Comparison of ENCODE assay signal across 8 mouse cellular contexts in genomic region chr4:48472052-48472791, GRCm38 (mm10). TPM values are rescaled to one million over a fixed set of nuclear protein-coding genes. Genes with fewer than 3 reads are reported as not detected.
DNase-seq lines count a peak whose midpoint lies in the region; ATAC-seq and TF ChIP-seq lines count a peak whose summit lies in the region.

No protein-coding gene starts in this region.

- H3K27ac ChIP-seq in kidney, embryonic 16.5 days (ENCODE audit: low read length) = peak overlapping the region; percentile 90
- H3K27ac ChIP-seq in midbrain, postnatal 0 days (ENCODE audit: low read depth, low read length) = no peak overlapping the region

- peak overlapping the region; percentile 96 for H3K9ac ChIP-seq in kidney, embryonic 16.5 days (replicated peaks; ENCODE audit: low read length)
- peak overlapping the region; percentile 81 for H3K9ac ChIP-seq in midbrain, postnatal 0 days (replicated peaks; ENCODE audit: low read length, poor library complexity, severe bottlenecking)

- H3K4me1 ChIP-seq in kidney, embryonic 16.5 days (ENCODE audit: insufficient read depth, low read length) = peaks cover 13% of the 10 kb centered on the region
- peaks cover 11% of the 10 kb centered on the region for H3K4me1 ChIP-seq in midbrain, postnatal 0 days (ENCODE audit: insufficient read depth, low read length)

- peaks cover 41% of the 10 kb centered on the region for H3K79me3 ChIP-seq in C2C12 (ENCODE audit: low read depth)

- H3ac ChIP-seq in C2C12 (ENCODE audit: control insufficient read depth, insufficient read length, low read depth) = peak overlapping the region; percentile 97

- no peak for TF ChIP-seq CTCF in C2C12 (IDR thresholded peaks at IDR 0.05; ENCODE audit: control insufficient read depth, insufficient read depth, insufficient read length)
- TF ChIP-seq CTCF in midbrain, postnatal 0 days (IDR thresholded peaks at IDR 0.05) = no peak

- H3K27me3 ChIP-seq in C2C12 (ENCODE audit: control insufficient read depth, insufficient read depth, insufficient read length) = no peaks in the 10 kb centered on the region
- no peaks in the 10 kb centered on the region for H3K27me3 ChIP-seq in kidney, embryonic 16.5 days (ENCODE audit: insufficient read depth, low read length)
- no peaks in the 10 kb centered on the region for H3K27me3 ChIP-seq in midbrain, postnatal 0 days (ENCODE audit: insufficient read depth, low read length)

- H3K4me3 ChIP-seq in C2C12 (ENCODE audit: insufficient read depth, poor library complexity, severe bottlenecking) = peak overlapping the region; percentile 91
- peak overlapping the region; percentile 98 for H3K4me3 ChIP-seq in kidney, embryonic 16.5 days (ENCODE audit: low read length)
- H3K4me3 ChIP-seq in midbrain, postnatal 0 days (ENCODE audit: low read depth, low read length) = peak overlapping the region; percentile 93

- H3K4me2 ChIP-seq in kidney, embryonic 16.5 days (replicated peaks; ENCODE audit: low read depth, low read length) = peak overlapping the region; percentile 77
- peak overlapping the region; percentile 82 for H3K4me2 ChIP-seq in midbrain, postnatal 0 days (ENCODE audit: low read depth, low read length, poor library complexity, severe bottlenecking)

- no peak for DNase-seq in cerebellum, adult 11 months
- no peak for DNase-seq in midbrain, postnatal 0 days (ENCODE audit: low spot score)
- DNase-seq in left cerebral cortex, postnatal 25 days (ENCODE audit: low spot score in 2 of 2) = no peak
- no peak for DNase-seq in layer of hippocampus, adult 11-12 months (ENCODE audit: low spot score)

- peaks cover 32% of the 10 kb centered on the region for H3K36me3 ChIP-seq in C2C12 (ENCODE audit: control insufficient read depth, insufficient read depth)
- H3K36me3 ChIP-seq in kidney, embryonic 16.5 days (ENCODE audit: insufficient read depth, low read length) = peaks cover 10% of the 10 kb centered on the region
- peaks cover 6% of the 10 kb centered on the region; the same call in 1 of the 2 replicates for H3K36me3 ChIP-seq in midbrain, postnatal 0 days (ENCODE audit: insufficient read depth, low read length)

- 0 out of 2 replicates have a peak, but pooled peaks have one; percentile 16 for ATAC-seq in cerebellum, adult (ENCODE audit: insufficient number of reproducible peaks, low FRiP score, low TSS enrichment)
- peak; percentile 44 for ATAC-seq in erythroid progenitor cell, adult 5-6 weeks (replicated peaks; ENCODE audit: low FRiP score, poor library complexity, severe bottlenecking)
- ATAC-seq in kidney, embryonic 16.5 days (ENCODE audit: low FRiP score, low TSS enrichment) = no peak
- no peak for ATAC-seq in midbrain, postnatal 0 days (ENCODE audit: low FRiP score)

- H3K79me2 ChIP-seq in C2C12 (ENCODE audit: control insufficient read depth, insufficient read depth) = peaks cover 60% of the 10 kb centered on the region

- intact Hi-C loops in left cerebral cortex, postnatal 25 days (cut with DNase I) = loop anchor here (5.0 kb wide), 2 partner anchors 70 to 210 kb away; no protein-coding TSS in a partner anchor

- WGBS in kidney, embryonic 16.5 days = 11% methylated on average over 12 of the region's 12 CpGs
- 16% methylated on average over 12 of the region's 12 CpGs for WGBS in midbrain, postnatal 0 days

- no peaks in the 10 kb centered on the region for H3K9me3 ChIP-seq in kidney, embryonic 16.5 days (ENCODE audit: low read length)
- H3K9me3 ChIP-seq in midbrain, postnatal 0 days (ENCODE audit: low read length) = no peaks in the 10 kb centered on the region

TF ChIP-seq in C2C12, 6 proteins besides CTCF, POLR2A, EP300 and RAD21:
- TF ChIP-seq MYOD1 (IDR thresholded peaks at IDR 0.05; ENCODE audit: control insufficient read depth, insufficient read length, low read depth) = no peak
- TF ChIP-seq FOSL1 (IDR thresholded peaks at IDR 0.05; ENCODE audit: insufficient read depth, low read length, poor library complexity, severe bottlenecking) = no peak
- no peak for TF ChIP-seq MYOG (IDR thresholded peaks at IDR 0.05; ENCODE audit: control insufficient read depth, extremely low read depth, insufficient read length)

RNA-seq across cellular contexts. Expression of gene Tex10, which starts 1.0 kb away (rescaled TPM):
- 17.1 TPM for polyA plus RNA-seq in C2C12 (2012; fragmentation: generic; extraction: Trizol)
- 15.9 and 19.3 TPM in 2 replicates for total RNA-seq in erythroid progenitor cell, adult 5-6 weeks (2015; ENCODE audit: low replicate concordance)
- total RNA-seq in erythroid progenitor cell, adult 5-6 weeks (2017; ENCODE audit: low replicate concordance) = 4.5 and 14.5 TPM in 2 replicates
- polyA plus RNA-seq in kidney, embryonic 16.5 days (2015; fragmentation: Nextera tagmentation; extraction: Ambion mirVana) = 56.9 and 57.5 TPM in 2 replicates
- 23.0 and 44.0 TPM in 2 replicates for total RNA-seq in midbrain, postnatal 0 days (2014; rRNA removed)
- polyA plus RNA-seq in midbrain, postnatal 0 days (2015; fragmentation: Nextera tagmentation; extraction: Ambion mirVana) = 21.1 and 21.3 TPM in 2 replicates
- 10 to 100 TPM; 25.4 to 25.7 TPM for total RNA-seq in left cerebral cortex, postnatal 25 days (2021)

Comparison
In these comparisons a context has a peak if more than half of its experiments do, and no peak if none do; other contexts are left out.
1. ATAC-seq: peak in cerebellum, adult (single experiment) and erythroid progenitor cell, adult 5-6 weeks (single experiment); none in kidney, embryonic 16.5 days (single experiment) and midbrain, postnatal 0 days (single experiment).
2. Peak in every context shown above with its lines, with median percentiles within 50 percentile points of each other: H3K4me3 ChIP-seq.